Mouse (Mus musculus): Measurements from ENCODE around the gene Sult3a2. TPM values are rescaled to one million over a fixed set of nuclear protein-coding genes. Genes with fewer than 3 reads are reported as not detected.
"Not testable (repeated sequence)": the region's sequence is repeated elsewhere in the genome, so short reads cannot be mapped to it uniquely, and the experiment has no call there.

Gene Sult3a2
- polyA plus RNA-seq (2016; fragmentation: Nextera tagmentation; extraction: Ambion mirVana) = not detected in 2 replicates

GRCm38 (mm10) chr10:33786604-33787003 lies at the start of gene Sult3a2:
Gene Sult3a2 (minus strand): TSS chr10:33786704.
- H3K27ac ChIP-seq = no peak within 1 kb of the TSS
- no peak within 1 kb of the TSS for H3K9ac ChIP-seq
- H3K27me3 ChIP-seq (replicated peaks) = no peaks in the 10 kb centered on the region
- ATAC-seq = no peak
- no peaks in the 10 kb centered on the region for H3K36me3 ChIP-seq
- no peak within 1 kb of the TSS for H3K4me3 ChIP-seq
- 69% methylated on average over 3 of the region's 3 CpGs for WGBS (ENCODE audit: insufficient replicate concordance)
- no peaks in the 10 kb centered on the region for H3K9me3 ChIP-seq (replicated peaks)
- no peak within 1 kb of the TSS for H3K4me2 ChIP-seq
- H3K4me1 ChIP-seq = no peaks in the 10 kb centered on the region

GRCm38 (mm10) chr10:33820892-33821291 lies 34.4 kb upstream of the Sult3a2 start:
- WGBS (ENCODE audit: insufficient replicate concordance) = 82% methylated on average over 3 of the region's 3 CpGs
- Histone ChIP-seq H3K9me3 (replicated peaks) (no peaks in the 10 kb centered on the region), H3K4me1 (no peaks in the 10 kb centered on the region), H3K27ac (no peak overlapping the region), H3K4me2 (no peak overlapping the region), H3K4me3 (no peak overlapping the region), H3K9ac (no peak overlapping the region), H3K36me3 (no peaks in the 10 kb centered on the region), H3K27me3 (replicated peaks) (no peaks in the 10 kb centered on the region)
- no peak for ATAC-seq

- WGBS (ENCODE audit: insufficient replicate concordance) = 31% methylated on average over 1 of the region's 1 CpGs
- no peak overlapping the region for H3K4me3 ChIP-seq
- H3K27me3 ChIP-seq (replicated peaks) = no peaks in the 10 kb centered on the region
- no peaks in the 10 kb centered on the region for H3K4me1 ChIP-seq
- H3K4me2 ChIP-seq = no peak overlapping the region
- ATAC-seq = no peak
- H3K9ac ChIP-seq = no peak overlapping the region
- no peak overlapping the region for H3K27ac ChIP-seq
- H3K36me3 ChIP-seq = no peaks in the 10 kb centered on the region
- no peaks in the 10 kb centered on the region for H3K9me3 ChIP-seq (replicated peaks)
These were observed 30.4 kb upstream of the Sult3a2 start for GRCm38 (mm10) chr10:33816923-33817322.

GRCm38 (mm10) chr10:33814266-33814665 lies 27.8 kb upstream of the Sult3a2 start:
- H3K36me3 ChIP-seq = no peaks in the 10 kb centered on the region
- no peak for ATAC-seq
- no peak overlapping the region for H3K27ac ChIP-seq

GRCm38 (mm10) chr10:33811807-33812206 lies 25.3 kb upstream of the Sult3a2 start:
- no peak overlapping the region for H3K27ac ChIP-seq
- no peak for ATAC-seq
- 11% methylated on average over 1 of the region's 1 CpGs for WGBS (ENCODE audit: insufficient replicate concordance)
- no peaks in the 10 kb centered on the region for H3K27me3 ChIP-seq (replicated peaks)
- no peaks in the 10 kb centered on the region for H3K4me1 ChIP-seq
- H3K4me2 ChIP-seq = no peak overlapping the region
- no peak overlapping the region for H3K9ac ChIP-seq
- H3K36me3 ChIP-seq = no peaks in the 10 kb centered on the region
- no peaks in the 10 kb centered on the region for H3K9me3 ChIP-seq (replicated peaks)
- no peak overlapping the region for H3K4me3 ChIP-seq

More at GRCm38 (mm10) chr10:33814266-33814665, 27.8 kb upstream of the Sult3a2 start:
- H3K4me3 ChIP-seq = no peak overlapping the region
- no peaks in the 10 kb centered on the region for H3K4me1 ChIP-seq
- H3K9ac ChIP-seq = no peak overlapping the region
- H3K9me3 ChIP-seq (replicated peaks) = no peaks in the 10 kb centered on the region
- no peaks in the 10 kb centered on the region for H3K27me3 ChIP-seq (replicated peaks)
- H3K4me2 ChIP-seq = no peak overlapping the region

GRCm38 (mm10) chr10:33797221-33797949 lies 10.9 kb upstream of the Sult3a2 start:
- H3K4me1 ChIP-seq; H3K27ac ChIP-seq; H3K27me3 ChIP-seq (replicated peaks); H3K4me2 ChIP-seq; ATAC-seq; H3K4me3 ChIP-seq; H3K9me3 ChIP-seq (replicated peaks); H3K36me3 ChIP-seq; H3K9ac ChIP-seq: not testable (repeated sequence)
- WGBS (ENCODE audit: insufficient replicate concordance) = 61% methylated on average over 6 of the region's 6 CpGs

GRCm38 (mm10) chr10:33796269-33796915 lies 9.9 kb upstream of the Sult3a2 start:
- ATAC-seq; H3K9me3 ChIP-seq (replicated peaks); H3K36me3 ChIP-seq; H3K9ac ChIP-seq; H3K27ac ChIP-seq; H3K4me3 ChIP-seq; H3K4me2 ChIP-seq; H3K27me3 ChIP-seq (replicated peaks); H3K4me1 ChIP-seq: not testable (repeated sequence)
- 58% methylated on average over 4 of the region's 4 CpGs for WGBS (ENCODE audit: insufficient replicate concordance)

- not testable (repeated sequence) for H3K27ac ChIP-seq; H3K27me3 ChIP-seq (replicated peaks); H3K36me3 ChIP-seq; H3K9me3 ChIP-seq (replicated peaks); H3K9ac ChIP-seq; H3K4me2 ChIP-seq; H3K4me1 ChIP-seq; H3K4me3 ChIP-seq; ATAC-seq
- 60% methylated on average over 3 of the region's 3 CpGs for WGBS (ENCODE audit: insufficient replicate concordance)
These were observed 5.7 kb upstream of the Sult3a2 start for GRCm38 (mm10) chr10:33792166-33792565.

GRCm38 (mm10) chr10:33787541-33787940 lies 1.0 kb upstream of the Sult3a2 start:
- Histone ChIP-seq H3K4me2 (no peak overlapping the region), H3K4me1 (no peaks in the 10 kb centered on the region), H3K9ac (no peak overlapping the region), H3K9me3 (replicated peaks) (no peaks in the 10 kb centered on the region), H3K27ac (no peak overlapping the region), H3K36me3 (no peaks in the 10 kb centered on the region), H3K4me3 (no peak overlapping the region), H3K27me3 (replicated peaks) (no peaks in the 10 kb centered on the region)
- no peak for ATAC-seq

GRCm38 (mm10) chr10:33735251-33735650 lies 51.3 kb downstream of the Sult3a2 start:
- H3K27me3 ChIP-seq (replicated peaks); H3K4me2 ChIP-seq; H3K4me3 ChIP-seq; ATAC-seq; H3K4me1 ChIP-seq; H3K27ac ChIP-seq; H3K9me3 ChIP-seq (replicated peaks); H3K36me3 ChIP-seq; H3K9ac ChIP-seq: not testable (repeated sequence)
- WGBS (ENCODE audit: insufficient replicate concordance) = 73% methylated on average over 7 of the region's 7 CpGs

- H3K27ac ChIP-seq = no peak overlapping the region
These were observed 53.3 kb downstream of the Sult3a2 start for GRCm38 (mm10) chr10:33733241-33733640.

GRCm38 (mm10) chr10:33732409-33733185 lies 53.9 kb downstream of the Sult3a2 start:
- Histone ChIP-seq H3K4me1 (no peaks in the 10 kb centered on the region), H3K9me3 (replicated peaks) (no peaks in the 10 kb centered on the region), H3K27ac (no peak overlapping the region), H3K4me2 (no peak overlapping the region), H3K27me3 (replicated peaks) (no peaks in the 10 kb centered on the region), H3K36me3 (no peaks in the 10 kb centered on the region), H3K9ac (no peak overlapping the region), H3K4me3 (no peak overlapping the region)
- ATAC-seq = no peak
- 54% methylated on average over 4 of the region's 4 CpGs for WGBS (ENCODE audit: insufficient replicate concordance)

More at GRCm38 (mm10) chr10:33733241-33733640, 53.3 kb downstream of the Sult3a2 start:
- Histone ChIP-seq H3K36me3 (no peaks in the 10 kb centered on the region), H3K4me3 (no peak overlapping the region), H3K4me2 (no peak overlapping the region), H3K27me3 (replicated peaks) (no peaks in the 10 kb centered on the region), H3K9ac (no peak overlapping the region), H3K4me1 (no peaks in the 10 kb centered on the region), H3K9me3 (replicated peaks) (no peaks in the 10 kb centered on the region)
- ATAC-seq = no peak
